Mouse (Mus musculus): ENCODE measurements around the gene Ncapd2. TPM values are rescaled to one million over a fixed set of nuclear protein-coding genes. Genes with fewer than 3 reads are reported as not detected.

The Ncapd2 gene
- total RNA-seq (2021), result 10 to 100 TPM; 31.8 to 36.1 TPM
- long read RNA-seq, full-length matches to known transcripts, result 2 of 16 reads
- long read RNA-seq, partial matches to known transcripts, result 12 of 16 reads
- long read RNA-seq, other reads (novel, unspliced or antisense), result 2 of 16 reads

GRCm38 (mm10) chr6:125191332-125192015 lies at the start of gene Ncapd2, which contains the start of gene Mrpl51:
Ncapd2 (minus strand) TSS chr6:125191701.
Mrpl51 (plus strand) TSS chr6:125191801.
- peak; percentile 96 to 98 for DNase-seq (ENCODE audit: low spot score in 2 of 2)

DNA sequence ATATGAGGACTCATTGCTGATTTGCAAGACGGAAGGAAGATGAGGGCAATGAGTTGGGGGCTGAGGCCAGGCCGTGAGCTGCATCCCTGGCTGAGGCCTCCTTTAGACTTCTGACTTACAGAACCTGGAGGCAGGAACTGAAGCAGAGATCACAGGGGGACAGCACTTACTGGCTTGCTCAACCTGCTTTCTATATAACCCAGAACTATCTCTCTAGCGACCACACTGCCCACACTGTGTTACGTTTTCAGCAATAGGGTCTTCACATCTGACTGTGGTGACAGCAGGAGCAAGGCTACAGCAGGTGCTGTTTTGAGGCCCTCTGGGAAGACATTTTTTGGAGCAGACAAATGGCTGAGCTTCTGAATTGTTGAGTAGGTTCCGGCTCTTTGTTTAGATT lies 49.1 kb upstream of the Ncapd2 start:
- no peak for DNase-seq (ENCODE audit: low spot score in 2 of 2)

DNA sequence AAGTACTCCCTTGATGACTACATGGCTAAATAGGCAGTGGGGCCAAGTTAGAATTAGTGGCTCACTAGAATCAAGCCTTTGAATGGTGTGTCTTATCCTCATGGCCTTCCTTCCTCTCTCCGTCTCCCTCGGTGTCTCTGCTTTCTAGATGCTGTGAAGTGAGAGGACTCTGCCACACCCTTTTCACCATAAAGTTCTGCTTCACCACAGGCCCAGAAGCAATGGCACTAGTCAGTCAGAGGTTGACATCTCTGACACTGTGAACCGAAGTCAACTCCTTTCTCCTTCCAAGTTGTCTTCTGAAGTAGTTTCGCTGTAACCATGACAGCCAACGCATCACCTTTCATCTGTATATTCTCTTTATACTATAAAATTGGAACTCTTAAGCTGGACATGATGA lies 48.0 kb upstream of the Ncapd2 start:
- DNase-seq (ENCODE audit: low spot score in 2 of 2), result no peak

DNA sequence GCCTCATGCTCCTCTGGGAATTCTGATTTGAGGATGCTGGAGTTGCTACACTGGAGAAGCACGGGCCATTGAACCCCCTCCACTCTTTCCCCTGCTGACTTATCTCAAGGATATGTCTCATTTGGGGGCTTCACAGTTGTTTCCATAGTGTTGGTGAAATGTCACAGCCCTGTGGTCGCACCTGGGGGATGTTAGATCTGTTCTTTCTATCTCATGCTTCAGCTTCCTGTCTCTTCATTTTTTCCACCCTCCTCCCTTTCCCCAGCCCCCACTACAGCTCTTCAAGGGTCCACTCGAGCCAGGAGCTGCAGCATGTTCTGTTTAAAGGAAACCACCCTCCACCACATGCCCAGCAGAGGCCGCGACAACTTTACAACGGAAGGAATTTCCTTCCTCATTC lies 46.9 kb upstream of the Ncapd2 start:
- DNase-seq (ENCODE audit: low spot score in 2 of 2), result no peak

DNA sequence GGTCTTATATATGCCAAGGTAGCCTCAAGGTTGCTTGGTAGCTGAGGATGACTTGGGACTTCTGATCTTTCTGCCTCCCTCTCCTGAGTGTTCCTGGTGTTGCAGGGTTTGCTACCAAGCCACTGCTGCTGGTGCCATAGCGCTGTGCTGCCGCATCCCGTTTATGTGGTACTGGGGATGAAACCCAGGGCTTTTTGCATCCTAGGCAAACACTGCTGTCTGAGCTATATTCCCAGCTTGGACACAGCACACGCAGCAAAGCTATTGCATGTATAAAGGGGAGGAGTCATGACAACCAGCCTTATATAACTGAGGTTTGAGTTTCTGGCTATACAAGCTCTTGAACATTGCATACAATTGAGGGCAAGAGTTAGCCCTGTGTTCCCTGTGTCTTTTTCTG lies 45.9 kb upstream of the Ncapd2 start:
- no peak for DNase-seq (ENCODE audit: low spot score in 2 of 2)

DNA sequence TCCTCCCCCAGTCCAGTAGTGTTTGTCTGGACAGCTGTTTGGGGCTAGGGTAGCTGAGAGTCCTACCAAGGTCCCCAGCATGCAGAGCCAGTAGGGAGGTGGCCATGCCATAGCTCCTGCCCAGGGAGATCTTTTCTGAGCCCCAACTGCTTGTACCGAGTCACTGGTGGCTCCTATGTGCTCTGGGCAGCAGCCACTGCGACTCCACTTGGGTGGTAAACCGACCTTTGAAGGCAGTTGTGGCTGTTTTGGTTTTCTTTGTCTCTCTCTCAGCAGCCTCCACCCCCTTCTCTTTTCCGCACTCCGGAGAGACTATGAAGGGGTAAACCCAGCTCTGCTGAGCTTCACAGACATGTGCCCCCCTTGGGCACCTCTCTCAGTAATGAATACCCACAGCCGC lies 45.3 kb upstream of the Ncapd2 start, which contains the start of gene Cd27:
TSS of gene Cd27 (minus strand) at position 229 of the 400 bp plus-strand sequence.
- DNase-seq (ENCODE audit: low spot score in 2 of 2), result no peak

DNA sequence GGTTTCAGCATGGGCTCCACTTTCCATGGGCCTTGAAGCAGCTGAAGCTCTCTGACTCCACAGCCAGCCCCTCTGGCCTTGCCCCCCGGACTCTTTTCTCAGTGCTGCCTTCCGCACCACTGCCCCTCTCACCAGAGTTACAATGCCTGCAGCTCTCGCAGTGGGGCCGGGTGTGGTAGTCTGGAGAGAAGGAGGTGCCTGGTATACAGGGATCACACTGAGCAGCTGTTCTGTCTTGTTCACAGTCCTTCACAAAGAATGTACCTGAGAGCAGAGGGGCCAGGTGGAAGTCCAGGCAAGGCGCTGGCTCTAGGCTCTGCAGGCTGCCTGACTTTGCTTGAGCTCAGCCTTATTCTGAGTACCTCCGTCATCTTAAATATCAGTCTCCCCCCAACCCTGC lies 44.8 kb upstream of the Ncapd2 start:
- DNase-seq (ENCODE audit: low spot score in 2 of 2), result no peak

DNA sequence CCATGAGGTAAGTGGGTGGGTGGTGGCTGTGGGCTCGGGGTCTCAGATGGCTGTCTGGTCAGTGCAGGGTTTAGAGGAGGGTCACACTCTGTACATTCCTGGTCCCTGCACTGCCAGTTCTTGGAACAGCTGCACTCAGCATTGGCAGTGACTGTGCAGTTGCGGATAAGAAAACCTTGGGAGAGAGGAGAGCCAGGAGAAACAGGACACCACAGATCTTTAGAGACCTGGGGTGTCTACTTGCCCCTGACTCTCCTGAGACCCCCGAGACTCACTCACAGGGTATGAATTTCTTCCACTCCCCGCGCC lies 43.0 kb upstream of the Ncapd2 start:
- no peak for DNase-seq (ENCODE audit: low spot score in 2 of 2)

DNA sequence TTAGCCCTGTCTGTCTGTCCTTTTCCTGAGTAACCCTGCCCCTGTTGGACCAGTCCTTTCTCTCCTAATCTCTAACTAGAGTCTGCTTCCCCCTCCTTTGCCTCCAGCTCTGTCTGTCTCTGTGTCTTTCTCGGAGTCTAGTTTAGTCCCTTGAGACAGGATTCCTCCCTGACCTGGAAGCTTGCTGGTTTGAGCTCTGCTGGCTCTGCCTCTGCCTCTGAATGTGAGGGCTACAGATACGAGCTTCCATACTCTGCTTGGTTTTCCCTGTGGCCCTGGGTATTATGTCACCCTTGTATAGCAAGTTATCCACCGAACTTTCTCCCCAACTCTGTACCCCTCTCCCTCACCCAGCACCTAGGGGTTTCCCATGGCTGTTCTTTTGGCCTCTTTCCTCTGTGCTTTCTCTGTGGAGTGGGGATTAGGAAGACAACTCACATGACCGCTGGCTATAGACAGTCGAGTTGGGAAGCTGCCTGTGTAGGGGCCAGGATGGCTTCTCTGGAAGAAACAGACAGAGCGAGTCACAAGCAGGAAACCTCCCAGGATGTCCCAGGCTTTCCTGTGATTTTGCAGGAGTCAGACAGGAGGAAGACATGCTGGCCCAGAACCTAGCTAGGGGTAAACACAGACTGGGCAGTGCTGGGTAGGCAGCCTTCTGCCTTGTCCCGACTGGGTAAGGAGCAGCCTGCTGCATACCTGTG lies 42.5 kb upstream of the Ncapd2 start:
- DNase-seq (ENCODE audit: low spot score in 2 of 2), result no peak

- DNase-seq (ENCODE audit: low spot score in 2 of 2), result no peak
These were observed 41.0 kb upstream of the Ncapd2 start for GRCm38 (mm10) chr6:125232516-125232915.

- DNase-seq (ENCODE audit: low spot score in 2 of 2), result no peak
These were observed 40.5 kb upstream of the Ncapd2 start for GRCm38 (mm10) chr6:125232045-125232437.

DNA sequence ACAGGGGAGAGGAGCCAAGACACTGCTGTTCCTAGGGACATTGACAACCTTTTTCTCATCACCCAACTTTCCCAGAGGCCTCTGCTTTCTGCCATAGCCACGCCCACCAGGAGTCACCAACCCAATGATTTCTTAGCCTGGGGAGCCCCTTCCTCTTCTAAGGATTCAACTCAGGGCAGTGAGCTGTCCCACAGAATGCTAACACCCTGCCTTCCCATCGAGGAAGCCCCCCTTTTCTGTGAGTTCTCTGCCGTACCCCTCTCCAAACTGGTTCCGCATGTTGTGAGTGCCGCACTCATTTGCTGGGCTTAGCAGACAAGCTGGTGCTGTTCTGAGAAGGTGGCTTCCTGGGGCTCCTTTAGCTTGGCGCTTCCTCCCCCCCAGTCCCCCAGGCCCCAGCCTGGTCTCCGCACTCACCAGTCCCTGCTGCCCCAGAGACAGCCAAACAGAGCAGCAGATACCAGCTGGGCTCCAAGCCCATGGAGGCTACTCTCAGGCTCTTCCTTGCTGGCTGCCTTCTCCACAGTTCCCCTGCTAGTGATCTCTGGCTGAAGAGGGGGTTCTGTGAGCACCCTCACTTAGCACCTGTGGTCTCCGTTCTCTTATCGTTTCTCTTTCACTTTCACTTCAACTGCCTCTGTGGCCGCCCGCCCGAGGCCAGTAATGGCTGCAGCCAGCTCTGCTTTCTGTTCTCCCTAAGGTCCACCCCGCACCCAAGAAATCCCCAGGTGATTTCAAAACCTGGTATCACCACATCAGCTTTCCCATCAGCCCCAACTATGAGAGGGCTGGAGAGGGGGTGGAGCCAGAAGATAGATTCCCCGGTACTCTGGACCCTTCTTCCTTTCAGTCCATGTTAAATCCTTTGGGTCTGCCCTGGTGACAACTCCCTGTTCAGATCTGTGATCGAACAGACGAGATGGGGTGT lies 39.9 kb upstream of the Ncapd2 start, which contains the start of gene Tapbpl:
TSS of gene Tapbpl (minus strand) at position 744 of the 928 bp plus-strand sequence.
- peak; percentile 48 to 52 for DNase-seq (ENCODE audit: low spot score in 2 of 2)

DNA sequence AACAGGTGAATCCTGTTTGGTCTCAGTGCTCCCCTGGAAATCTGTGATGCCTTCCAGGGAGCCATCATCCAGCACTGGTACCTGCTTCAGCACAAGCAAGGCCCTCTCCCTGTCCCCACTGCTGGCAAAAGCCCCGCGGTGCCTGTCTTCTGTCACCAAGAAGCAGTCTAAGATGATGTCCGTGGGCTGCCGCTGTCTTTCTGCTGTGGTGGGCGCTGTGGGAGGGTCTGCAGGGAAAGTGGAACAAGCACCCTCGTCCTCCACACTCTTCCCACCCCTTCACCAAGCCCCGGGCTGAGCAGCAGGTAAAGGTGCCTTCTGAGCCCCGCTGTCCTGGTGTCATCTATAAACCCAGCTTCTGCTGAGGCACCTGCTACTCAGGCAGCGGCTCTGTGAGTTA lies 39.1 kb upstream of the Ncapd2 start:
- DNase-seq (ENCODE audit: low spot score in 2 of 2), result no peak

DNA sequence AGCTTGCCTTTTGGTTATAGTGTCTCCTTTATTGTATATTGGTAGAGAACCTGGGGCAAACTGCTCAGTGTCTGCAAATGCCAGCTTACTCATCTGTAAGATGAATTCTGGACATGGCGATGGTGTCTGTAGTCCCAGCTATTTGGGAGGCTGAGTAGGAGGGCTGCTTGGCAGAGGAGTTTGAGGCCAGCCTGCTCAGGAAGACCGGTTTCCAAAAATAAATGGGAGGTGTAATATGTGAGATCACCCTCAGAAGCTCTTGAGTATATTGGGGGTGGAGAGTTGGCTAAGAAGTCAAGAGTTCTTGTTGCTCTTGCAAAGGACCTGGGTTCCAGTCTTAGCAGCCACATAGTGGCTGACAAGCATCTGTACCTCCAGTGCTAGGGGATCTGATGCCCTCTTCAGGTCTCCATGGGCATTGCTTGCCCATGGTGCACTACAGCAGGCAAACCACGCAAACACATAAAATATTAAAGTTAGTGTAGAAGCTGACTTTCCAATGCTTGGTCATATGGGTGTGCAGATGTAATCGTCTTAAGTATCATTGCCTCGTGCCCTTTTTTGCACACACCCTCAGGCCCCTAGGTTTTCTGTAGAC lies 34.1 kb upstream of the Ncapd2 start:
- DNase-seq (ENCODE audit: low spot score in 2 of 2), result no peak

DNA sequence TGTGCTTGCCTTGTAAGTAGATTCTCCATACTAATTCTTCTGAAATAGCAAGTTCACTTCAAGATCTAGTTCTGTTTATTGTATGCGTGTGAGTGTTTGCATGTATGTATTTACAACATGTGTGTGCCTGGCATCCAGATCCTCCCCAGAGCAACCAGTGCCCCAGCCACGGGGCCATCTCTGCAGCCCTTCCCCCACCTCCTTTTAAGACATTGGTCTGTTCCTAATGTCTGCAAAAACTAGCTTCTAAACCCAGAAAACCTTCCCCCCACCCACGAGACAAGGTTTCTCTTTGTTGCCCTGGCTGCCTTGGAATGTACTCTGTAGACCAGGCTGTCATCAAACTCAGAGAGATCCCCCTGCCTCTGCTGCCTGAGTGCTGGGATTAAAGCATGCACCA lies 31.1 kb upstream of the Ncapd2 start:
- DNase-seq (ENCODE audit: low spot score in 2 of 2), result no peak

DNA sequence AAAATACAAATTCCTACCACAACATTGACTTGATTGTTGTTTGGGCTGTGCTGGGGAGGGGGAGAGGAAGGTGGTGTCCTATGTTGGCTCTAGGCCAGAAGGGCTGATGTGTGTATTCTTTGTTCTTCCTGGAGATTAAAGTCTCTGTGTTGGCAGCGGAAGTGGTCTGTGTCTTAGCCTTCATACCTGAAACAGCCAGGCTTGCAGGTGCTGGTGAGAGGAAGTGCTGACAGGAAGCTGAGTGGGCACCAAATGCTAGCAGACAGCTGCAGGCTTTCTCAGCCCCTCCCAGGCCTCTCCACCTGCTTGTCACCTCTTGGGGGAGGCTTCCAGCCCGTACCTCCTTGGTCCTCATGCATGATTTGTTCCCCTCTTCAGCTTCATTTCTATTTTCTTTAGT lies 30.6 kb upstream of the Ncapd2 start:
- no peak for DNase-seq (ENCODE audit: low spot score in 2 of 2)

DNA sequence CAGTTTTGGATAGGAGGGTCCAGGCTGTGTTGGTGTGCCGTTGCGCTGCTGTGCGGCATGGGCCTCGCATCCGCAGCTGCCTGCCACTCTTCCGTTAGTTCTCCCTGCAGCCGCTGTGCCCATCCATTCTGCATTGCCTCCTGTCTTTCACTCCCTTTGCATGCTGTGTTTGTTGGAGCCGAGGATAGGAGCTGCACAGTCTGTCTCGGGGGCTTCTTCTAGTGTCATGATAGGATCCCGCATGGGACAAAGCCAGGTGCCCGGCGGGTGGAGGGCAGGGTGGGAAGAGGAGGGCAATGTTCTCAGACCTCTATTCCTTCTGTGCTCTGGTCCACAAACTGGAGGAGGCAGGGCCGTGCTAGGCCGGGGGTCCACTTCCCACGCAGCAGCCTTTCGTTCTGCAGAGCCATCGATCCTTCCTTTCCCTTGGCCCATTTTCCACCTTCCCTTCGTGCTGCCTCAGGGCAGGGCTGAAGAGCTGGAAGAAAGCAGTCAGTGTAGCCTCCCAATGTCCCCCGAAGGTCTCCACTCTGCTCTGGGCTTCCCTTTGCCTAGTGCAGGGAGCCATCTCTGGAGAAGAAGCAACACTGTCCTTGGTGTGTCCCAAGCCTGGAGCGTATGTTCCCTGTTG lies 29.7 kb upstream of the Ncapd2 start:
- no peak for DNase-seq (ENCODE audit: low spot score in 2 of 2)

- peak; percentile 64 to 75 for DNase-seq (ENCODE audit: low spot score in 2 of 2)
These were observed 27.5 kb upstream of the Ncapd2 start for GRCm38 (mm10) chr6:125218963-125219362.

DNA sequence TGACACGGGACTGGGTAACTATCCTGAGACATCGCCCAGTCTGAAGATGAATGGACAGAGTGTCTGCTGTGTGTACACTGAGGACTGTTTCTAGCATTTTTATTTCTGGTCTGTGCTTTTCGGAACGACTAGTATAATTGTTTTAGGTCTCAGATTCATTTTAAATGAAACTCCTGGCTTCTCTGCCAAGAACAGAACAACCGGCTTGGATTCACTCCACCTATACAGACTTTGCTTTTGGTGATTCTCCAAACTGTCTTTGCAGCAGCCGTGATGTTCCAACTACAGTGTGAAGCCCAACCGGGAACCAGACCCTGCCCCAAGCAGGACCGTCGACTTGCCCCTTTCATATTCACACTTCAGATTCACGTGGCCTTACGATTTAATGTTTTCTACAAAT lies 26.4 kb upstream of the Ncapd2 start:
- no peak for DNase-seq (ENCODE audit: low spot score in 2 of 2)

GRCm38 (mm10) chr6:125216898-125217297 lies 25.4 kb upstream of the Ncapd2 start:
- DNase-seq (ENCODE audit: low spot score in 2 of 2), result no peak

Measured in layer of hippocampus, postnatal 10 days (tissue).